Mouse (Mus musculus): Measurements from ENCODE around the gene Nhsl1.

The Nhsl1 gene

GRCm38 (mm10) chr10:18479285-18479684 lies 160.5 kb downstream of the Nhsl1 start:
- in situ Hi-C loops (cut with MboI; ENCODE audit: low sequenced_read_pairs): no loop called here

GRCm38 (mm10) chr10:18480836-18481235 lies 162.1 kb downstream of the Nhsl1 start:
- in situ Hi-C loops (cut with MboI; ENCODE audit: low sequenced_read_pairs): no loop called here

- in situ Hi-C loops (cut with MboI; ENCODE audit: low sequenced_read_pairs): no loop called here
Observed at GRCm38 (mm10) chr10:18482558-18483141, 163.9 kb downstream of the Nhsl1 start.

GRCm38 (mm10) chr10:18483658-18484057 lies 164.9 kb downstream of the Nhsl1 start:
- in situ Hi-C loops (cut with MboI; ENCODE audit: low sequenced_read_pairs): no loop called here

GRCm38 (mm10) chr10:18484731-18485130 lies 165.9 kb downstream of the Nhsl1 start:
- in situ Hi-C loops (cut with MboI; ENCODE audit: low sequenced_read_pairs): no loop called here

- in situ Hi-C loops (cut with MboI; ENCODE audit: low sequenced_read_pairs): no loop called here
Observed at GRCm38 (mm10) chr10:18488239-18488803, 169.5 kb downstream of the Nhsl1 start.

GRCm38 (mm10) chr10:18489936-18490335 lies 171.2 kb downstream of the Nhsl1 start:
- in situ Hi-C loops (cut with MboI; ENCODE audit: low sequenced_read_pairs): no loop called here

- in situ Hi-C loops (cut with MboI; ENCODE audit: low sequenced_read_pairs): no loop called here
Observed at GRCm38 (mm10) chr10:18491952-18492351, 173.2 kb downstream of the Nhsl1 start.

- in situ Hi-C loops (cut with MboI; ENCODE audit: low sequenced_read_pairs): no loop called here
Observed at GRCm38 (mm10) chr10:18493010-18493894, 174.5 kb downstream of the Nhsl1 start.

- in situ Hi-C loops (cut with MboI; ENCODE audit: low sequenced_read_pairs): no loop called here
Observed at GRCm38 (mm10) chr10:18494249-18494648, 175.5 kb downstream of the Nhsl1 start.

GRCm38 (mm10) chr10:18497066-18497465 lies 178.3 kb downstream of the Nhsl1 start:
- in situ Hi-C loops (cut with MboI; ENCODE audit: low sequenced_read_pairs): no loop called here

GRCm38 (mm10) chr10:18501997-18502396 lies 183.2 kb downstream of the Nhsl1 start:
- in situ Hi-C loops (cut with MboI; ENCODE audit: low sequenced_read_pairs): no loop called here

- in situ Hi-C loops (cut with MboI; ENCODE audit: low sequenced_read_pairs): no loop called here
Observed at GRCm38 (mm10) chr10:18505690-18506089, 186.9 kb downstream of the Nhsl1 start.

- in situ Hi-C loops (cut with MboI; ENCODE audit: low sequenced_read_pairs): no loop called here
Observed at GRCm38 (mm10) chr10:18506501-18506946, 187.7 kb downstream of the Nhsl1 start.

- in situ Hi-C loops (cut with MboI; ENCODE audit: low sequenced_read_pairs): no loop called here
Observed at GRCm38 (mm10) chr10:18507869-18508473, 189.2 kb downstream of the Nhsl1 start.

- in situ Hi-C loops (cut with MboI; ENCODE audit: low sequenced_read_pairs): no loop called here
Observed at GRCm38 (mm10) chr10:18508586-18508985, 189.8 kb downstream of the Nhsl1 start.

- in situ Hi-C loops (cut with MboI; ENCODE audit: low sequenced_read_pairs): no loop called here
Observed at GRCm38 (mm10) chr10:18510663-18511062, 191.9 kb downstream of the Nhsl1 start.

- in situ Hi-C loops (cut with MboI; ENCODE audit: low sequenced_read_pairs): no loop called here
Observed at GRCm38 (mm10) chr10:18511496-18511895, 192.7 kb downstream of the Nhsl1 start.

- in situ Hi-C loops (cut with MboI; ENCODE audit: low sequenced_read_pairs): no loop called here
Observed at GRCm38 (mm10) chr10:18522556-18522955, 203.8 kb downstream of the Nhsl1 start.

- in situ Hi-C loops (cut with MboI; ENCODE audit: low sequenced_read_pairs): no loop called here
Observed at GRCm38 (mm10) chr10:18525311-18525710, 206.5 kb downstream of the Nhsl1 start.

- in situ Hi-C loops (cut with MboI; ENCODE audit: low sequenced_read_pairs): no loop called here
Observed at GRCm38 (mm10) chr10:18525726-18526125, 206.9 kb downstream of the Nhsl1 start.
